Mouse (Mus musculus) ovary, adult 2 months (tissue): Measurements from ENCODE around the gene Ass1. TPM values are rescaled to one million over a fixed set of nuclear protein-coding genes. Genes with fewer than 3 reads are reported as not detected.

Experiments
- polyA plus RNA-seq: library from polyadenylated mRNA; depleted of rRNA; stranded (reverse); fragments of >200 nt; gene quantifications from 2 replicates; pipeline ENCODE4 v1.2.3, GENCODE M21; 2012; rRNA removed

The Ass1 gene
- 25.1 and 38.0 TPM in 2 replicates for polyA plus RNA-seq

DNA sequence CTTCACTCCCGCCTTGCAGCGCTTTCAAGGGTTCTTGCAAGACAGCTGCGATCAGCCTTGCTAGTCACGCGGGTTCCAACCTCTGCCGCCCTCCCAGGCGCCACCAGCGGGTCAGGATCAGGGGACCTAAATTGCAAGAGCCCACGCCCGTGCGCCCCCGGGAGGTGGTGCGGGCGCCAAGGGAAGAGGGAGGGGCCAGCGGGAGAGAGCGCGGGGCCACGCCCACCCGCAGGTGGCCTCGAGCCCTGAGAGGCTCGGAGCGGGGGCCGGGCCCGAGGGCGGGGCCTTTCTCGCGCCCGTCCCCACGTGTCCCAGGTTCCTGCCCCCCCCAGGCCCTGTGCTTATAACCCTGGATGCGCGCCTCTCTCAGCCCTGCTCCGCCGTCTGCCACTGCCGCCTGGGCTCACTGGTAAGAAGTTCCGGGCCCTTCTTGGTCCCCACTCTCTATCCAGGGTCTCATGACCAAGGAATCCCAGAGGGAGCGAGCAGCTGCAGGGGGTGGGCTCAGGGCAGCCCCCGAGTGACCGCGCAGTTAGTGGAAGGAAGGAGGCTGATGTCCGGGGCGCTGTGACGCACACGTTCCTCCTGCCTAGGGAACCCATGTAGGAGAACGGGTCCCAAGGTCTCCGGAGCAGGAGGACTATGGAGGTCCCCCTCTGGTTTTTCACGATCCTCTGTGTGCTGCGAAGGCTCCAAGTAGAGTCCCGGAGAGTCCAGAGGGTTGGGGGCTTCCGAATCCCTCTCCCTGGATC is at the start of gene Ass1:
Ass1 (plus strand) TSS at position 277 of the 752 bp plus-strand sequence.

Other genes starting within 250 kb of the Ass1 start
- gene Ncs1, start 224.4 kb upstream of the Ass1 start, polyA plus RNA-seq, result 10.1 and 10.5 TPM in 2 replicates
- gene Hmcn2, start 155.8 kb upstream of the Ass1 start, polyA plus RNA-seq, result 61.5 and 84.9 TPM in 2 replicates
- 59.8 and 64.0 TPM in 2 replicates for gene Fubp3, start 102.4 kb downstream of the Ass1 start, polyA plus RNA-seq
- gene Prdm12, start 169.8 kb downstream of the Ass1 start, polyA plus RNA-seq, result not detected in 2 replicates
- 9.2 and 15.8 TPM in 2 replicates for gene Exosc2, start 200.5 kb downstream of the Ass1 start, polyA plus RNA-seq
- 87.9 and 93.1 TPM in 2 replicates for gene Abl1, start 218.2 kb downstream of the Ass1 start, polyA plus RNA-seq